Mouse (Mus musculus) olfactory bulb, adult 2 months (tissue): ENCODE measurements at regions not wholly inside any gene's neighbourhood (a gene's known extent, or its start where the extent isn't known, plus 50 kb on each side); places are given as distances from the start of the nearest gene placed in this dataset.

Source experiments
- H3K27ac ChIP-seq: fragments of 200-500 bp; 2 replicates; pipeline ENCODE4 v1.5.1; 2012; ENCODE audit warnings: low read depth, low read length; ENCODE audit not compliant: insufficient read depth
- H3K4me1 ChIP-seq: fragments of 200-500 bp; 2 replicates; pipeline ENCODE4 v1.6.1; 2012; ENCODE audit warnings: low read length; ENCODE audit not compliant: control insufficient read depth, insufficient read depth
- H3K4me3 ChIP-seq: fragments of 200-500 bp; 2 replicates; pipeline ENCODE4 v1.5.1; 2012; ENCODE audit warnings: mild to moderate bottlenecking, low read depth, low read length, moderate library complexity; ENCODE audit not compliant: insufficient read depth
- CTCF ChIP-seq: fragments of 200-500 bp; IDR thresholded peaks from 2 replicates; pipeline ENCODE4 v1.5.1; 2012; ENCODE audit warnings: low read depth, mild to moderate bottlenecking, low read length, moderate library complexity; ENCODE audit not compliant: insufficient read depth
- POLR2A ChIP-seq: fragments of 200-500 bp; IDR thresholded peaks from 2 replicates; pipeline ENCODE4 v1.6.1; 2012; ENCODE audit warnings: mild to moderate bottlenecking, low read depth, low read length, moderate library complexity; ENCODE audit not compliant: insufficient read depth
- WGBS: fragments of 180-500 bp; shearing (Covaris S2); methylation state at CpG from one replicate; pipeline ENCODE4 v1.1.7; 2018; 5-methylcytosine and 5-hydroxymethylcytosine counted together

GRCm38 (mm10) chr1:184442701-184443100 lies 289.7 kb downstream of the Hlx start:
- WGBS: 88% methylated on average over 3 of the region's 3 CpGs
- Histone ChIP-seq H3K27ac (no peak overlapping the region), H3K4me3 (no peak overlapping the region), H3K4me1 (peaks cover 5% of the 10 kb centered on the region; the same call in 1 of the 2 replicates)
- TF ChIP-seq CTCF (no peak), POLR2A (no peak)

DNA sequence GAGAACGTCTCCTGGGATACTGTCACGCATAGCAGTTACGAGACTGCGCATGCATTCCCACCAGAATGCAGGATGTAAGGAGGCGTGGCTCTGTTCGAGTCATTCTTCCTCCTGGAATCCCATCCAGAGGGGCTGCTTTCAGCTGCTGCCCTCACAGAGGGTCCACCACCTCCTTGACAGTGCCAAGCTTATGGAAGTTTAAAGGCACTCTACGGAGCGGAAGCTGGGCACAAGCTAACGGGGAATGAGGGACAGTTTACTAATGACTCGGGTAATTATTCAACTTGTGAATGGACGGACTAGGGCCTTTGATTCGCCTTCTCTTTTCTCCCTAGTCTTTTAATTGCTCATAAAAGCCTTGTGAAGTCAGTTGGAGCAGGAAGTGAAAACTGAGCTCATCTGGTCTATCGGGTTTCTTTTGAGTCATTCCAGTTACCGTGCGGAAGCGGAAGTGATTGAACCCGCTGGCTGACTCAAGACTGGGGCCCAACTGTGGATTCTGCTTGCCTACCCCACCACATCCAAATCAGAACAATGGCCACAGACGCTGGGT lies 291.3 kb downstream of the Hlx start:
- WGBS: 14% methylated on average over 18 of the region's 18 CpGs
- Histone ChIP-seq H3K4me1 (peaks cover 5% of the 10 kb centered on the region; the same call in 1 of the 2 replicates), H3K4me3 (peak overlapping the region; percentile 13; the same call in 1 of the 2 replicates), H3K27ac (no peak overlapping the region)
- TF ChIP-seq POLR2A (no peak), CTCF (no peak)

DNA sequence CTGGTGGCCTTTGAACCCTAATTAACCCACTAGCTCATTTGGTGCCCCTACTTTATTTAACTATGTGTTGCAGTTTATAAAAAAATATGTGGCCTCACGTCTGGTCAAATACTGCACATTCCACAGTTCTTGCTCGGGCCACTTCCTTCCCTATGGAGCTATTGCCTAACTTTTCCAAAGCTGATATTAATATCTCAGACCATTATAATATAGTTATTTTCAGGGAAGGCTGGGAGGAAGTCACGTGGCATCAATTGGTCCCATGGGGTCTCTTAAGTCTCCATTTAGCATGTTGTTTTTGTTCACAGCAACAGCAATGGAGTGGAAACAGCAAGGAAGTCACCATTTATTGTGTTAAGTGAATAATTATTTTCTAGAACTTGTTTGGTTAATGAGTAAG lies 292.9 kb downstream of the Hlx start:
- TF ChIP-seq POLR2A (no peak), CTCF (no peak)
- H3K27ac ChIP-seq: no peak overlapping the region
- 74% methylated on average over 3 of the region's 3 CpGs for WGBS
- H3K4me3 ChIP-seq: no peak overlapping the region
- H3K4me1 ChIP-seq: peaks cover 5% of the 10 kb centered on the region; the same call in 1 of the 2 replicates

DNA sequence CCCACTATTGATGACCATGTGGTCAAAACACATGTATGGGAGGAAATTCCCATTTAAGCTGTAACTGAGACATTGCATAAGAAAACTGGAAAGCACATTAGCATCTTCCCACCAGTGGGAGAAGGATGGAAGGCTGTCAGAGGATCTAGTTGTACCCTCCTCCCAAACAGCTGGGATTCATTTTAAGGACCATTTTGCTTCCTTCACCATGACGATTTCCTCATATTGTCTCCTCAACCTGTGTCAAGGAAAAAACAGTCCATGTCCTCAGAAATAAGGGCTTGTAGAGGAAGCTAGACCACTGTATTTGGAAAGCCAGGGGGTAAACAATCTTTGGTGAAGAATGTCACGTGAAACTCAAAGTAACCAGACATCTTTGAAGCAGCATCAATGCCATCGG lies 296.0 kb downstream of the Hlx start:
- TF ChIP-seq POLR2A: no peak
- Histone ChIP-seq H3K4me1 (peaks cover 4% of the 10 kb centered on the region; the same call in 1 of the 2 replicates), H3K27ac (no peak overlapping the region), H3K4me3 (no peak overlapping the region)
- WGBS: 95% methylated on average over 3 of the region's 3 CpGs

DNA sequence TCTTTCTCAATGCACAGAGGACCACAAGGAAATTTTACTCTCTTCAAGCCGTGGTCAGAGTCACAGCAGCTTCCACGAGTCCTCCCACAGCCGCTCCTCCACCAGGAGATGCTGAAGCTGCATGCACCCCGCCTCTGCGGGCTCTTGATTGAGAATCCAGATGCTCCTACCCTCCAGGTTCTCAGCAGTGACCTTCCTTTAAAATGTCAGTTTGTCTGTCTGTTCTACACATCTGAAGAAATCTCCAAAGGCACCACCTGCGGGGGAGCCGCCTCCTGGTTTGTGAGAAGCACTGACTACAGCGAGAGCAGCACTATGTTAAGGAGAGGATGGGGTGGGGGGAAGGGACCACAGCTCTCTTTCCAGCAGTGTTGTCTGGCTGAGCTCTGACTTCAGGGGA lies 303.8 kb downstream of the Hlx start:
- no peak overlapping the region for H3K4me3 ChIP-seq
- WGBS: 68% methylated on average over 8 of the region's 8 CpGs
- H3K4me1 ChIP-seq: no peaks in the 10 kb centered on the region
- H3K27ac ChIP-seq: no peak overlapping the region
- TF ChIP-seq POLR2A: no peak
- TF ChIP-seq CTCF: no peak

- 90% methylated on average over 3 of the region's 3 CpGs for WGBS
- Histone ChIP-seq H3K27ac (no peak overlapping the region), H3K4me1 (no peaks in the 10 kb centered on the region), H3K4me3 (no peak overlapping the region)
- no peak for TF ChIP-seq CTCF
- no peak for TF ChIP-seq POLR2A
These were observed 304.4 kb downstream of the Hlx start for GRCm38 (mm10) chr1:184428035-184428434.

GRCm38 (mm10) chr1:184425694-184426093 lies 306.7 kb downstream of the Hlx start:
- 59% methylated on average over 1 of the region's 1 CpGs for WGBS
- Histone ChIP-seq H3K27ac (no peak overlapping the region), H3K4me3 (no peak overlapping the region), H3K4me1 (no peaks in the 10 kb centered on the region)
- TF ChIP-seq CTCF: no peak
- no peak for TF ChIP-seq POLR2A

GRCm38 (mm10) chr1:184424035-184424434 lies 308.4 kb downstream of the Hlx start:
- WGBS: 85% methylated on average over 2 of the region's 2 CpGs

GRCm38 (mm10) chr1:184412596-184412995 lies 319.8 kb downstream of the Hlx start:
- H3K4me1 ChIP-seq: no peaks in the 10 kb centered on the region
- TF ChIP-seq CTCF: no peak
- no peak for TF ChIP-seq POLR2A
- no peak overlapping the region for H3K4me3 ChIP-seq
- H3K27ac ChIP-seq: no peak overlapping the region
- WGBS: 97% methylated on average over 12 of the region's 12 CpGs

More at GRCm38 (mm10) chr1:184424035-184424434, 308.4 kb downstream of the Hlx start:
- H3K4me1 ChIP-seq: no peaks in the 10 kb centered on the region
- no peak for TF ChIP-seq POLR2A
- TF ChIP-seq CTCF: no peak
- no peak overlapping the region for H3K4me3 ChIP-seq
- no peak overlapping the region for H3K27ac ChIP-seq

- Histone ChIP-seq H3K27ac (no peak overlapping the region), H3K4me3 (no peak overlapping the region), H3K4me1 (no peaks in the 10 kb centered on the region)
- 53% methylated on average over 3 of the region's 3 CpGs for WGBS
- TF ChIP-seq CTCF (no peak), POLR2A (no peak)
These were observed 321.4 kb downstream of the Hlx start for GRCm38 (mm10) chr1:184411066-184411465.
